Mouse (Mus musculus) CD4-positive, CD25-positive, alpha-beta regulatory T cell, adult 4 months (primary cell): ENCODE data around the gene Olfr429. TPM values are rescaled to one million over a fixed set of nuclear protein-coding genes. Genes with fewer than 3 reads are reported as not detected.
"Not testable (repeated sequence)": the region's sequence is repeated elsewhere in the genome, so short reads cannot be mapped to it uniquely, and the experiment has no call there.

Source experiments
- ATAC-seq: one replicate; pipeline ENCODE4 v1.8.0; 2017
- polyA plus RNA-seq, 2 experiments: library from polyadenylated mRNA; unstranded; fragments of 100-300 nt; shearing (Covaris generic); gene quantifications; one replicate each; pipeline ENCODE4 v1.2.1; 2017

Olfr429 gene
- not detected for polyA plus RNA-seq

DNA sequence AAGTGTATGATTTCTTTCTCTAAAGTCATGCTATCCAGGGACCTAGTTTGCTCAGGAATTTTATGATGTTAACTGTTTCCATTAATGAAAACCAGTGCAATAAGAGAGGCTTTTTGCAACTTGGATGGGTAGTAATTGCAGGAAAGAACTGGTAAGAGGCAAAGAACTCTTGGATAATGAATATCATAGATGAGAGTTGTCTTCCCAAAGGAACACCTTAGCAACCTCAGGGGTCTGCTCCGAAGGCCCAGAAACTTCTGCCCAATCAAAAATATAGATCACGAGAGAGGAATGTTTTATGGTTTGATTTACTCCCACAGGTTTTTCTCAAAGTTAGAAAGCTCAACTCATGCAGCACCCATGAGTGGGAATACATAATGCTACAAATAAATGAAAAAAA is at the start of gene Olfr429:
Gene Olfr429 (plus strand): TSS at position 301 of the 400 bp plus-strand sequence.
- ATAC-seq, result no peak

DNA sequence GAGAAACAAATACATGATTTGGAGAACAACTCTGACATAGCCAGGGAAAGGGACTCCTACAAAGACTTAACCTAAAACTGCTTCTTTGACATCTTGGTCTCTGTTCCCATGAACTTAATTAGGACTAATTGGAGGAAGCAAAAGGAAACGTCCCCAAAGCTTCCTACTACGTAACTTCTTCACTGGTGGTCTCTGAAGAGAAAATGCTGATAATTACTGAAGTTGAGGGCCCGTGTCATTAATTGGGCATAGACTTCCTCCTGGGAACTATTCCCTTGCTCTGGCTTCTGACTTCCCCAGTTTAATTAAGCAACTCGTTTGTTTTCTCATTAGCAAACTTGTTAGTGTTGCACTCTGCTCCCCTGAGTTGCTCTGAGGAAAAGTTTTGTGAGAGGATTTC is 48.3 kb upstream of the Olfr429 start:
- no peak for ATAC-seq

DNA sequence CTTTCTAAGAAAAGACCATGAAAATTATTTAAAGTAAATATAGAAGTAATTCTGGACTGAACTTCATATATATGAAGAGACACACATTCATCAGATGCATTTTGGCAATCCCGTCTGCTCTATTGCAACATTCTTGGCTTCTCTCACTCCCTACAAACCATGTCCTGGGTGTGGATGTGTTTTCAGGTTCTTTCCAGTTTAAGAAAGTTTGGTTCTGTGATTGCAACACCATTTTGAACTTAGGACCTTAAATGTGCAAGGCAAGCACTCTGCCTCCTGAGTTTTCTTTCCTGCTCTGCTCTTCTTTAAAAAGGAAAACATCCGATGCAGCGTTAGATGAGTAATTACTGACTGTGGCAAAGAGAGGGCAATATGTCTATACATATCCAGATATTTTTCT is 45.7 kb upstream of the Olfr429 start:
- no peak for ATAC-seq

GRCm38 (mm10) chr1:174040523-174041177 is 43.5 kb upstream of the Olfr429 start, which contains the start of gene Olfr433:
Gene Olfr433, plus strand, starts transcription at chr1:174040705.
- peak; percentile 98 for ATAC-seq

DNA sequence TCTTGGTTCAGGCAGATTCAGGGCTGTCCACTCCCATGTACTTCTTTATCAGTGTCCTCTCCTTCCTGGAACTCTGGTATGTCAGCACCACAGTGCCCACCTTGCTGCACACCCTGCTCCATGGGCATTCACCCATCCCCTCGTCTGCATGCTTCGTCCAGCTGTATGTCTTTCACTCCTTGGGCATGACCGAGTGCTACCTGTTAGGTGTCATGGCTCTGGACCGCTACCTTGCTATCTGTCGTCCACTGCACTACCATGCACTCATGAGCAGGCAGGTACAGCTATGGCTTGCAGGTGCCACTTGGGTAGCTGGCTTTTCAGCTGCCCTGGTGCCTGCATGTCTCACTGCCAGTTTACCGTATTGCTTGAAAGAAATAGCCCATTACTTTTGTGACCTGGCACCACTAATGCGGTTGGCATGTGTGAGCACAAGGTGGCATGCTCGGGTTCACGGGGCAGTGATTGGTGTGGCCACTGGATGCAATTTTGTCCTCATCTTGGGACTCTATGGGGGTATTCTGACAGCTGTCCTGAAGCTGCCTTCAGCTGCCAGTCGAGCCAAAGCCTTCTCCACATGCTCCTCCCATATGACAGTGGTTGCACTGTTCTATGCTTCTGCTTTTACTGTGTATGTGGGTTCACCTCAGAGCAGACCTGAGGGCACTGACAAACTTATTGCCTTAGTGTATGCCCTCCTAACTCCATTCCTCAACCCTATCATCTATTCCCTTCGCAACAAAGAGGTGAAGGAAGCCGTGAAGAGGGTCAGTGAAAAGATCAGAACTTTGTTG is 41.8 kb upstream of the Olfr429 start:
- ATAC-seq, result not testable (repeated sequence)

GRCm38 (mm10) chr1:174044431-174044830 is 39.7 kb upstream of the Olfr429 start:
- ATAC-seq, result no peak

- ATAC-seq, result not testable (repeated sequence)
Measured at GRCm38 (mm10) chr1:174048227-174048626, 35.9 kb upstream of the Olfr429 start.

- ATAC-seq, result no peak
Measured at GRCm38 (mm10) chr1:174048893-174049292, 35.2 kb upstream of the Olfr429 start, which contains the start of gene Olfr432. Gene Olfr432, plus strand, starts transcription at chr1:174049205.

DNA sequence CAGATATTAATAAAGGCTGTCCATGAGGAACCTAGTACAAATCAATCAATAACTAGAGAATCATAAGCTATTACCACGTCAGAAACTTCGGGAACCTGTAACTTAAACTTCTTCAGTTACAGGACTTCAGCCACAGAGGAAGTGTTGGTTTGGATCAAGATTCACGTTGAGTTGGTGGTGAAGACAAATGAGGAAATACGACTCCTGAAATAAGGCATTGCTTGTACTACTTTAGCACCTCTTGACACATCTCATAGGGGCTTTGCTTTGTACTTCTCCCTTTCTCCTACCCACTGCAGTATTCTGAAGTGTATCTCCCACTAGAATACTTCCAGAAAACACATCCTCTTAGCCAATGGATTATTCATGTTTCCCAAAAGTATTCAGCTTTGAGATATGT is 34.8 kb upstream of the Olfr429 start:
- not testable (repeated sequence) for ATAC-seq

DNA sequence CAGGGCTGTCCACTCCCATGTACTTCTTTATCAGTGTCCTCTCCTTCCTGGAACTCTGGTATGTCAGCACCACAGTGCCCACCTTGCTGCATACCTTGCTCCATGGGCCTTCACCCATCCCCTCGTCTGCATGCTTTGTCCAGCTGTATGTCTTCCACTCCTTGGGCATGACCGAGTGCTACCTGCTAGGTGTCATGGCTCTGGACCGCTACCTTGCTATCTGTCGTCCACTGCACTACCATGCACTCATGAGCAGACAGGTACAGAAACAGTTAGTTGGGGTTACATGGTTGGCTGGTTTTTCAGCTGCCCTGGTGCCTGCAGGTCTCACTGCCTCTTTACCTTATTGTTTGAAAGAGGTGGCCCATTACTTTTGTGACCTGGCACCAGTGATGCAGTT is 33.6 kb upstream of the Olfr429 start:
- no peak for ATAC-seq

DNA sequence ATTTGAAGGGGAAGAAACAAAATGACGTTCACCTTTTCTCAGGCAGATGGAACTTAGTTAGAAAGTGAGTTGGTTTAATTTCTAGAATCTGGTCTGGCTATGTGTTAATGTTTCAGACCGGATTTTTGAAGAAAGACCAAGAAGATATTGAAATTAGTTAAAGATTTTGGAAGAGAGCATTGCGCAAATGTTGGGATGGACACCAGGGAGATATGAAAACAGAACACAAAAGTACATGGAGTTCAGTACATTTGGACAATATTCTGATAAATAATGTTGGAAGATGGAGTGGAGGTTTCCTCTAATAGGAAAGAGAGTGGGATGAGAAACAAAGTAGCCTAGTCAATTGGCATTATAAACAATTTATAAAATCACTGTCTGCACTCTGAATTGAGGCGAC is 32.6 kb upstream of the Olfr429 start:
- ATAC-seq, result no peak

DNA sequence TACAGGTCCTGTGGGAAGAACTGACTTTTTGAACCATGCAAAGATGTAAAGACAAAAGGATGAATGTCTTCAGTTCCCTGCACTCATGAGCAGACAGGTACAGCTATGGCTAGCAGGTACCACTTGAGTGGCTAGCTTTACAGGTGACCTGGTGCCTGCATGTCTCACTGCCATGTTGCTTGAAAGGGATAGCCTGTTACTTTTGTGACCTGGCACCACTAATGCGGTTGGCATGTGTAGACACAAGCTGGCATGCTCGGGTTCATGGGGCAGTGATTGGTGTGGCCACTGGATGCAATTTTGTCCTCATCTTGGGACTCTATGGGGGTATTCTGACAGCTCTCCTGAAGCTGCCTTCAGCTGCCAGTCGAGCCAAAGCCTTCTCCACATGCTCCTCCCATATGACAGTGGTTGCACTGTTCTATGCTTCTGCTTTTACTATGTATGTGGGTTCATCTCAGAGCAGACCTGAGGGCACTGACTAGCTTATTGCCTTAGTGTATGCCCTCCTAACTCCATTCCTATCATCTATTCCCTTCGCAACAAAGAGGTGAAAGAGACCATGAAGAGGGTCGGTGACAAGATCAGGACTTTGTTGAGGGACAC is 32.1 kb upstream of the Olfr429 start:
- no peak for ATAC-seq

GRCm38 (mm10) chr1:174052981-174053380 is 31.1 kb upstream of the Olfr429 start:
- no peak for ATAC-seq

- ATAC-seq, result no peak
Measured at GRCm38 (mm10) chr1:174055248-174055647, 28.9 kb upstream of the Olfr429 start.

GRCm38 (mm10) chr1:174066305-174066704 is 17.8 kb upstream of the Olfr429 start, which contains the start of gene Olfr430:
Gene Olfr430, plus strand, starts transcription at chr1:174066605.
- ATAC-seq, result no peak

- ATAC-seq, result no peak
Measured at GRCm38 (mm10) chr1:174096591-174096990, 12.5 kb downstream of the Olfr429 start, which contains the start of gene Olfr427. Gene Olfr427, plus strand, starts transcription at chr1:174096891.

DNA sequence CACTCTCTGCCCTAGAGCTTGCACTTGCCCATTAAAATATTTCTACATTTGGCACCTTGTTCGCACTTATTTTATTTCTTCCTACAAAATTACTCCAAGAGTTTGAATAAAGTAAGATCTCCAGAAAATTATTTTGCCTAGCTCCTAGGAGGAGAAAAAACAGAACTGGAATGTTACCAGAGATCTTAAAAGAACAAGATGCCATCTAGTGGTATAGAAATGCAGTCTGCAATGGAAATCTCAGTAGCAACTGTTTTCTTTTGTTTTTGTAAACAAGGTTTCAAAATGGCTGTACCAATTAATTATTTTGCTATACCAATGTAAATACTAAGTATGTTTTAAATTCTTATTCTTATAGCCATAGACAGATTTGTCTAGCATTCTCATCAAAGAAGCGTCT is 19.6 kb downstream of the Olfr429 start:
- no peak for ATAC-seq

DNA sequence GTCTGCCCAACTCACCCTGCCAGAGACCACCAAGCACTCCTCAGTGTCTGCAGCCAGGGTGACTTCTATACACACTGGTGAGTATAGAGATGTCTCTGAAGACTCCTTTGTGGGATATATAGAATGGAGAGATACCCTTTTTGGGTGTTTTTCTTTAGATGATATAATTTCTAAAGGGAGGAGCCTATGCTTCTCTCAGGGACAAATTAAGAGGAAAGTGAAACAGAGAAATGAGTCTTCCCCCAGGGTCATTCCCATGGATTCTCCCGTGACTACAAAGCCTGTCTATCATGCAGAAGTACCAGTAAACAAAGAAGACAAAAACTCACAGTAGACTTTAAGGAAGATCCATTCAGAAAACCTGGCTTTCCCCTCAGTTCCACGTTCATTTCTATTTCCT is 36.9 kb downstream of the Olfr429 start, which contains the start of gene Olfr231:
Gene Olfr231 (minus strand): TSS at position 101 of the 400 bp plus-strand sequence.
- no peak for ATAC-seq

DNA sequence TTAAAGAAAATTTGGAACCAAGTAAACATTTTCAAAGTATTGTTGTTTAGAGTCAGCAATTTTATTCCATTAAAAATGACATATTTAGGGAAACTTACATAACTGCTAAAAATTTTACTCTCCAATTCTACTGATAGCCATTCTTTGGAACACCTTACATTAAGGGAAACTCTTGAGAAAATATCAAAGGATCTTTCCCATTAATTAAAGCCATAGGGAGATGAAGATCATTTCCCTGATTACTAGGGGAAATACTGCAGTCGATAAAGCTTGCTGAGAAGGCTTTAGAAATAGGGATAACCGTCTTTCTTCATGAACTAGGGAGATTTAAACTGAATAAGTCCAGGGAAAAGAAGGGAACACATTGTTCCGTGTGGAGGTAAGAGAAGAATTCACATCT is 47.1 kb downstream of the Olfr429 start, which contains the start of gene Olfr424:
Gene Olfr424 (plus strand): TSS at position 301 of the 400 bp plus-strand sequence.
- ATAC-seq, result no peak

GRCm38 (mm10) chr1:174131999-174132398 is 47.9 kb downstream of the Olfr429 start:
- ATAC-seq, result no peak
